Mouse (Mus musculus) heart, adult 2 months (tissue): ENCODE data around the gene 2410004B18Rik.
A peak's percentile ranks its signal among the peaks of the same experiment; 100 is the strongest.

ENCODE experiments used
- CTCF ChIP-seq: fragments of 200-600 bp; IDR thresholded peaks from 2 replicates; pipeline ENCODE4 v1.8.1; 2022; ENCODE audit warnings: antibody characterized with exemption, mild to moderate bottlenecking, moderate library complexity
- POLR2A ChIP-seq: fragments of 200-500 bp; IDR thresholded peaks from 2 replicates; pipeline ENCODE4 v1.6.1; 2011; ENCODE audit warnings: mild to moderate bottlenecking, low read depth, low read length, control low read depth; ENCODE audit not compliant: insufficient read depth

GRCm38 (mm10) chr3:145904850-145905776 is 32.7 kb upstream of the 2410004B18Rik start:
- TF ChIP-seq POLR2A (no peak), CTCF (peak; percentile 85)
